Mouse (Mus musculus) E14TG2a.4 (cell line): Measurements from ENCODE around the gene Tmem107.

Experiments used
- CTCF ChIP-seq: conservative IDR thresholded peaks from 2 replicates; pipeline ENCODE4 v1.5.1; 2014; ENCODE audit warnings: low read length
- NANOG ChIP-seq: IDR thresholded peaks from 2 replicates; pipeline ENCODE4 v1.6.1; 2014; ENCODE audit warnings: borderline replicate concordance, low read length, mixed read lengths

- TF ChIP-seq CTCF (no peak), NANOG (no peak)
Observed at GRCm38 (mm10) chr11:69105227-69105626, 34.6 kb downstream of the Tmem107 start.
